Mouse (Mus musculus) cortical plate, adult 2 months (tissue): Measurements from ENCODE around the gene Nlgn1. TPM values are rescaled to one million over a fixed set of nuclear protein-coding genes. Genes with fewer than 3 reads are reported as not detected.

ENCODE experiments used
- H3K27ac ChIP-seq: fragments of 200-500 bp; 2 replicates; pipeline ENCODE4 v1.5.1; 2012; ENCODE audit warnings: low read length, control low read depth, inconsistent platforms; ENCODE audit not compliant: insufficient read depth
- H3K4me1 ChIP-seq: fragments of 200-500 bp; 2 replicates; pipeline ENCODE4 v1.6.1; 2011; ENCODE audit warnings: low read length; ENCODE audit not compliant: control insufficient read depth, insufficient read depth
- H3K4me3 ChIP-seq: fragments of 200-500 bp; 2 replicates; pipeline ENCODE4 v1.5.1; 2011; ENCODE audit warnings: mild to moderate bottlenecking, low read length, control low read depth; ENCODE audit not compliant: insufficient read depth
- CTCF ChIP-seq: fragments of 200-500 bp; IDR thresholded peaks from 2 replicates; pipeline ENCODE4 v1.5.1; 2011; ENCODE audit warnings: mild to moderate bottlenecking, control low read depth, low read length; ENCODE audit not compliant: insufficient read depth; ENCODE audit errors: extremely low read depth
- POLR2A ChIP-seq: fragments of 200-500 bp; IDR thresholded peaks from 2 replicates; pipeline ENCODE4 v1.6.1; 2011; ENCODE audit warnings: mild to moderate bottlenecking, low read length, control low read depth; ENCODE audit not compliant: insufficient read depth; ENCODE audit errors: extremely low read depth
- polyA plus RNA-seq: library from polyadenylated mRNA; depleted of rRNA; stranded (reverse); fragments of >200 nt; gene quantifications from 2 replicates; pipeline ENCODE4 v1.2.3, GENCODE M21; 2012

Gene Nlgn1
- polyA plus RNA-seq, 1 experiment, result 33.0 TPM

GRCm38 (mm10) chr3:26011310-26012078, 320.8 kb downstream of the Nlgn1 start:
- TF ChIP-seq POLR2A (no peak), CTCF (no peak)
- Histone ChIP-seq H3K27ac (no peak overlapping the region), H3K4me1 (peaks cover 1% of the 10 kb centered on the region; the same call in 1 of the 2 replicates), H3K4me3 (no peak overlapping the region)

DNA sequence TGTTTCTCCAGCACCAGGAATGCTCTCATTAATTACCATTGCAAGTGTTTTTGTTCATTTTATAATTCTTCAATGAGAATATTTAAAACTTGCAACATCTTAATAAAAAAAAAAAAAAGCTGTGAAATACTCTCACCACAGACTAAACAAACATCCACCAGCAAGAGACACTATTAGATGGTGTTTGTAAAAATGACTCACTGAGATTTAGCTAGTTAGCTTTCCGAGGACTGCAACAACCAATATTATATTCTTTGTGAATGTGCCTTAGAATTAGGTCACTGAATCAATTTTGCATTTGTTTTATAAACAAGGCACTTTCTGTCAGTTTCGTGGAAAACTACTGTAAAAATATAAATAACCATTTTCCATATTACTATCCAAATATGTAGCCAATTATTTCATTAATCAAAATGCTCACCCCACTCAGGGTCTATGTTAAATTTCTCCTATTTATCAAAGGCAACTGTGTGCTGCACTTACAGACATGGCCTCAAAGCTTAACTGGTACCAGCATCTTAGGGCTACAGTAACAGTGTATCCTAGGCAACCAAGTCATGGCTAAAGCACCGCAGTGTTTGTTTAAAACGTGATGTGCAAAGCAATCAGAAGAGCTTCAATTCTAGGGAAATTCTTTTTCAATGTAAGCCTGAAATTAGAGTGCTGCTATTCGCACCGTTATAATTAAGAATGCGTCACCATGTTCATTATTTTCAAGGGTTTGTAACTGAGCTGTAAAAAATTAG, 329.2 kb downstream of the Nlgn1 start:
- Histone ChIP-seq H3K4me1 (peaks cover 2% of the 10 kb centered on the region; the same call in 1 of the 2 replicates), H3K4me3 (no peak overlapping the region), H3K27ac (no peak overlapping the region)
- TF ChIP-seq POLR2A (no peak), CTCF (no peak)

DNA sequence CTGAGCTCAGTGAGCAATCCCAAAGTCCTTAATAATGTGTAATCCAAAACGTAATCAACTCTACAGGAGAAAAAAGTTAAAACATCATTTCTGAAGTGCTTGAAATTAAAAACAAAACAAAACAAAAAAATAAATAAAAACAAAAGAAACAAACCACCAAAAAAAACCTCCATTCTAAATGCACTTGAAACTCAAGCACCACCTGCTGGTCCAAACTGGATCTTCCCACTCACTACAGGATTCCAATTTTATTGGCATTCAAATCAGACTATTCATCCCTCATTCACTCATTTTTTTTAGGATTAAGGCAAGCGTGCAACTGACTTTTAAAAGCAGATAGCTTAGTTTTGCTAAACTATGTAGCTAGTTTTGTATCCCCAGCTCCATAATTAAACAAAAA, 329.9 kb downstream of the Nlgn1 start:
- H3K27ac ChIP-seq, result 0 out of 2 replicates have a peak overlapping the region, but pooled peaks have one; percentile 59
- peaks cover 2% of the 10 kb centered on the region; the same call in 1 of the 2 replicates for H3K4me1 ChIP-seq
- H3K4me3 ChIP-seq, result no peak overlapping the region
- TF ChIP-seq CTCF, result no peak
- no peak for TF ChIP-seq POLR2A

DNA sequence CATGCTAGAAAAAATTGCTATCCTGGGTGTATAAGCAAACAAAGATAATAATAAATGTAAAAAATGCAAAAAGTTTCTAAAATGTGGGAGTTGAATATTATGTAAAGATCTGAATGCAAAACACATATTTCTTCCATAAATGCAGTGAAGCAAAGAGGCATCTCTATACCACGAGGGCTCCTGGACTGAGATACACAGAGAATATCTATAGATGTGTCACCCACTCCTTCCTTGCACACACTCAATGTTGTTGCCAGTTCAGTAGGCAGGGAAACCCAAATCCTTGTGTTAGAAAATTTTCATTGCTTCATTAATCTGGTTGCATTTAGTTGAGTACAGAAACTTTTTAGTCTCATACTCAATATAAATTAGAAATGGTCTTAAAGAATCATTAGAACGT, 364.7 kb downstream of the Nlgn1 start:
- no peak overlapping the region for H3K4me3 ChIP-seq
- H3K4me1 ChIP-seq, result no peaks in the 10 kb centered on the region
- no peak overlapping the region for H3K27ac ChIP-seq
- TF ChIP-seq POLR2A (no peak), CTCF (no peak)

GRCm38 (mm10) chr3:25964237-25964636, 368.0 kb downstream of the Nlgn1 start:
- no peak for TF ChIP-seq POLR2A
- no peak for TF ChIP-seq CTCF
- Histone ChIP-seq H3K4me1 (no peaks in the 10 kb centered on the region), H3K27ac (no peak overlapping the region), H3K4me3 (no peak overlapping the region)

DNA sequence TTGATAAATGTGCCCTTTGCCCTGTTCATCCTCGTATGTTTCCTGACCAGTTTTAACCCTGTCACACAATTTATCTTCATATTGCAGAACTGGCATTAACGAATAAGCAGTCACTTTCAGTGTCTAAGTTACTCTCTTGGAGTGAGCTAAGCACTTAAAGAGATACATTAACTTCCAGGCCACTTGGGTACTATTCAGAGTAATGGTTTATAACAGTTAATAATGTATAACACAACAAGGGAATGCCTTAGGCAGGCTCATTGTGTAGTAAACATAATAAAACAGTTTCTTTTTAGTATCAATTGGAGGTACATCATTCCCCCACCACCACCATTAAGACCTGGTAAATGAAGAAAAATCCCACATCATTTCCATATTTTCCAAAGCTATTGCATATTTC, 368.7 kb downstream of the Nlgn1 start:
- no peaks in the 10 kb centered on the region for H3K4me1 ChIP-seq
- no peak overlapping the region for H3K27ac ChIP-seq
- no peak overlapping the region for H3K4me3 ChIP-seq
- TF ChIP-seq POLR2A (no peak), CTCF (no peak)

GRCm38 (mm10) chr3:25916535-25916934, 415.7 kb downstream of the Nlgn1 start:
- no peak overlapping the region for H3K4me3 ChIP-seq
- H3K4me1 ChIP-seq, result 0 out of 2 replicates have a peak, but pooled peaks cover 1% of the 10 kb centered on the region
- H3K27ac ChIP-seq, result no peak overlapping the region
- TF ChIP-seq POLR2A, result no peak

GRCm38 (mm10) chr3:25914365-25915065, 417.7 kb downstream of the Nlgn1 start:
- Histone ChIP-seq H3K4me1 (0 out of 2 replicates have a peak, but pooled peaks cover 1% of the 10 kb centered on the region), H3K4me3 (no peak overlapping the region), H3K27ac (no peak overlapping the region)
- TF ChIP-seq POLR2A, result no peak
- no peak for TF ChIP-seq CTCF

- Histone ChIP-seq H3K4me1 (no peaks in the 10 kb centered on the region; the same call in 1 of the 2 replicates), H3K27ac (peak overlapping the region; percentile 81), H3K4me3 (0 out of 2 replicates have a peak overlapping the region, but pooled peaks have one; percentile 0)
- no peak for TF ChIP-seq CTCF
- TF ChIP-seq POLR2A, result 0 out of 2 replicates have a peak, but pooled peaks have one; percentile 32
These were observed 429.0 kb downstream of the Nlgn1 start for GRCm38 (mm10) chr3:25903140-25903809.
